Mouse (Mus musculus) CH12.LX (cell line): Measurements from ENCODE around the gene Pde4d. TPM values are rescaled to one million over a fixed set of nuclear protein-coding genes. Genes with fewer than 3 reads are reported as not detected.

Source experiments
- DNase-seq: peaks from one replicate; pipeline ENCODE4 v3.0.0-alpha.2; 2013; ENCODE audit errors: extremely low read depth
- H3K27ac ChIP-seq: 2 replicates; pipeline ENCODE4 v1.5.1; 2012; ENCODE audit warnings: low read depth, mild to moderate bottlenecking, control low read depth, moderate library complexity; ENCODE audit not compliant: insufficient read depth
- H3K27me3 ChIP-seq: replicated peaks from 2 replicates; pipeline ENCODE3; 2012; ENCODE audit warnings: inconsistent platforms
- H3K36me3 ChIP-seq, 2 experiments: replicated peaks in 1 of 2; 2 replicates each; pipeline versions ENCODE3 to v1.6.1; 2012; ENCODE audit warnings: inconsistent platforms in 1 of 2, low read length in 1 of 2, mild to moderate bottlenecking in 1 of 2, mixed read lengths in 1 of 2, moderate library complexity in 1 of 2; ENCODE audit not compliant: control insufficient read depth in 1 of 2, insufficient read depth in 1 of 2
- H3K4me1 ChIP-seq, 2 experiments: 2 replicates each; pipeline ENCODE4 v1.6.1; 2012; ENCODE audit warnings: inconsistent platforms in 1 of 2, moderate library complexity in 1 of 2; ENCODE audit not compliant: insufficient read depth in 2 of 2, control insufficient read depth in 1 of 2
- H3K4me2 ChIP-seq: 2 replicates; pipeline ENCODE4 v1.6.1; 2012; ENCODE audit warnings: low read depth, mild to moderate bottlenecking, control low read depth; ENCODE audit not compliant: poor library complexity, insufficient read depth, severe bottlenecking
- H3K4me3 ChIP-seq, 3 experiments: fragments of 150-350 bp in 1 of 3; sonication (generic) in 1 of 3; replicated peaks in 1 of 3; 2 replicates each; pipeline versions ENCODE3 to v1.5.1; 2011 to 2012; ENCODE audit warnings: low read depth in 2 of 3, low read length in 2 of 3, mild to moderate bottlenecking in 2 of 3, moderate library complexity in 2 of 3, control low read depth in 1 of 3, improper control_type of control experiment in 1 of 3, inconsistent platforms in 1 of 3, mixed read lengths in 1 of 3; ENCODE audit not compliant: poor library complexity in 1 of 3
- H3K79me2 ChIP-seq: replicated peaks from 2 replicates; pipeline ENCODE4 v1.6.1; 2012; ENCODE audit warnings: mild to moderate bottlenecking, moderate library complexity; ENCODE audit not compliant: control insufficient read depth, poor library complexity, insufficient read depth, severe bottlenecking; ENCODE audit errors: extremely low read depth
- H3K9ac ChIP-seq: 2 replicates; pipeline ENCODE4 v1.6.1; 2012; ENCODE audit warnings: low read depth, mild to moderate bottlenecking, control low read depth, moderate library complexity; ENCODE audit not compliant: insufficient read depth
- H3K9me3 ChIP-seq: replicated peaks from 2 replicates; pipeline ENCODE3; 2012; ENCODE audit warnings: low read length, inconsistent platforms, mixed read lengths
- BHLHE40 ChIP-seq: IDR thresholded peaks from 2 replicates; pipeline ENCODE4 v1.6.1; 2011; ENCODE audit warnings: mild to moderate bottlenecking, low read depth, low read length, improper control_type of control experiment
- E2F4 ChIP-seq: IDR thresholded peaks from 2 replicates; pipeline ENCODE4 v1.6.1; 2011; ENCODE audit warnings: low read depth, low read length, improper control_type of control experiment; ENCODE audit not compliant: insufficient replicate concordance
- EP300 ChIP-seq: IDR thresholded peaks from 2 replicates; pipeline ENCODE4 v1.6.1; 2011; ENCODE audit warnings: low read length, improper control_type of control experiment
- ETS1 ChIP-seq: conservative IDR thresholded peaks from 2 replicates; pipeline ENCODE4 v1.6.1; 2012; ENCODE audit warnings: low read depth, mild to moderate bottlenecking, inconsistent platforms, low read length, improper control_type of control experiment, moderate library complexity
- GABPA ChIP-seq: IDR thresholded peaks from 2 replicates; pipeline ENCODE4 v1.6.1; 2012; ENCODE audit warnings: low read depth, low read length, improper control_type of control experiment, inconsistent platforms; ENCODE audit not compliant: insufficient replicate concordance
- JUN ChIP-seq: IDR thresholded peaks from 2 replicates; pipeline ENCODE4 v1.6.1; 2011; ENCODE audit warnings: low read depth, mild to moderate bottlenecking, low read length, improper control_type of control experiment, moderate library complexity; ENCODE audit not compliant: insufficient read depth
- JUND ChIP-seq: conservative IDR thresholded peaks from 2 replicates; pipeline ENCODE4 v1.6.1; 2011; ENCODE audit warnings: low read depth, low read length, improper control_type of control experiment
- MAZ ChIP-seq: IDR thresholded peaks from 2 replicates; pipeline ENCODE4 v1.6.1; 2012; ENCODE audit warnings: low read depth, mild to moderate bottlenecking, inconsistent platforms, low read length, improper control_type of control experiment, moderate library complexity
- MXI1 ChIP-seq: IDR thresholded peaks from 2 replicates; pipeline ENCODE4 v1.6.1; 2011; ENCODE audit warnings: mild to moderate bottlenecking, low read depth, low read length, improper control_type of control experiment
- MYC ChIP-seq: IDR thresholded peaks from 2 replicates; pipeline ENCODE4 v1.6.1; 2011; ENCODE audit warnings: low read depth, mild to moderate bottlenecking, improper control_type of control experiment, low read length
- NELFE ChIP-seq: IDR thresholded peaks from 2 replicates; pipeline ENCODE4 v1.6.1; 2011; ENCODE audit warnings: low read depth, low read length, improper control_type of control experiment
- PAX5 ChIP-seq: IDR thresholded peaks from 2 replicates; pipeline ENCODE4 v1.6.1; 2012; ENCODE audit warnings: low read length, inconsistent platforms, mixed read lengths
- POLR2AphosphoS2 ChIP-seq: IDR thresholded peaks from 2 replicates; pipeline ENCODE4 v1.6.1; 2011; ENCODE audit warnings: low read depth, low read length, improper control_type of control experiment
- SIN3A ChIP-seq: IDR thresholded peaks from 2 replicates; pipeline ENCODE4 v1.6.1; 2012; ENCODE audit warnings: low read length, improper control_type of control experiment, inconsistent platforms
- ZC3H11A ChIP-seq: IDR thresholded peaks from 2 replicates; pipeline ENCODE4 v1.6.1; 2012; ENCODE audit warnings: low read depth, mild to moderate bottlenecking, inconsistent platforms, low read length, improper control_type of control experiment
- ZNF384 ChIP-seq: IDR thresholded peaks from 2 replicates; pipeline ENCODE4 v1.6.1; 2012; ENCODE audit warnings: low read depth, low read length, improper control_type of control experiment, inconsistent platforms
- dilution Hi-C: fragments of 300-500 bp; cut with MboI; formaldehyde crosslinking; loops from 2 replicates; pipeline ENCODE4 v1.14.3; 2020; ENCODE audit warnings: low sequenced_read_pairs; ENCODE audit not compliant: extremely low pct_unique_long_range_greater_than_20kb, extremely low pct_ligation_motif_present
- in situ Hi-C: fragments of 300-500 bp; cut with MboI; formaldehyde crosslinking; loops from 3 replicates; pipeline ENCODE4 v1.14.3; 2019; ENCODE audit warnings: low sequenced_read_pairs, low pct_ligation_motif_present, low pct_unique_long_range_greater_than_20kb, mixed read lengths
- polyA plus RNA-seq: library from polyadenylated mRNA; unstranded; fragments of >175 nt; gene quantifications from 2 replicates; pipeline ENCODE4 v1.2.1, GENCODE M21; 2012; ENCODE audit warnings: low read depth; ENCODE audit not compliant: insufficient read length
- total RNA-seq, 2 experiments: library from RNA; depleted of rRNA; stranded (reverse); fragments of 300-350 nt in 1 of 2; fragments of >200 nt in 1 of 2; gene quantifications; 2 replicates each; pipeline ENCODE4 v1.2.3; 2012 to 2014

The Pde4d gene
- total and polyA plus RNA-seq, 3 experiments = not detected

- Histone ChIP-seq H3K79me2 (no peaks in the 10 kb centered on the region), H3K9me3 (peaks cover 62% of the 10 kb centered on the region), H3K4me1 (no peaks in the 10 kb centered on the region), H3K9ac (no peak overlapping the region), H3K27ac (no peak overlapping the region), H3K27me3 (no peaks in the 10 kb centered on the region), H3K4me3 (no peak overlapping the region), H3K36me3 (no peaks in the 10 kb centered on the region), H3K4me2 (no peak overlapping the region)
- dilution Hi-C loops = no loop called here
- DNase-seq = no peak
- TF ChIP-seq NELFE = no peak
- TF ChIP-seq ETS1 = no peak
- no peak for TF ChIP-seq BHLHE40
- no peak for TF ChIP-seq ZC3H11A
- TF ChIP-seq MAZ = no peak
- no peak for TF ChIP-seq POLR2AphosphoS2
- no peak for TF ChIP-seq GABPA
- no peak for TF ChIP-seq JUND
- no peak for TF ChIP-seq PAX5
- TF ChIP-seq MYC = no peak
- TF ChIP-seq SIN3A = no peak
- no peak for TF ChIP-seq EP300
- in situ Hi-C loops = no loop called here
Measured at GRCm38 (mm10) chr13:109813924-109814323, 1364.2 kb downstream of the Pde4d start.

- H3K27me3 ChIP-seq = no peaks in the 10 kb centered on the region
- no peaks in the 10 kb centered on the region for H3K36me3 ChIP-seq
- in situ Hi-C loops (no loop called here), dilution Hi-C loops (no loop called here)
- H3K79me2 ChIP-seq = no peaks in the 10 kb centered on the region
- H3K9me3 ChIP-seq = peaks cover 59% of the 10 kb centered on the region
- no peak overlapping the region for H3K4me2 ChIP-seq
- H3K4me1 ChIP-seq = no peaks in the 10 kb centered on the region
- no peak overlapping the region for H3K4me3 ChIP-seq
- no peak overlapping the region for H3K27ac ChIP-seq
- TF ChIP-seq JUN (no peak), ZNF384 (no peak), E2F4 (no peak), MXI1 (no peak), SIN3A (no peak)
- H3K9ac ChIP-seq = no peak overlapping the region
- DNase-seq = no peak
Measured at GRCm38 (mm10) chr13:109819071-109819470, 1369.3 kb downstream of the Pde4d start.

GRCm38 (mm10) chr13:109820141-109820540, 1370.4 kb downstream of the Pde4d start:
- in situ Hi-C loops (no loop called here), dilution Hi-C loops (no loop called here)
- H3K4me1 ChIP-seq = no peaks in the 10 kb centered on the region
- no peaks in the 10 kb centered on the region for H3K79me2 ChIP-seq
- no peak overlapping the region for H3K27ac ChIP-seq
- no peaks in the 10 kb centered on the region for H3K27me3 ChIP-seq
- H3K9me3 ChIP-seq = peaks cover 59% of the 10 kb centered on the region
- H3K9ac ChIP-seq = no peak overlapping the region
- H3K4me2 ChIP-seq = no peak overlapping the region
- TF ChIP-seq E2F4 = no peak
- TF ChIP-seq MAZ = no peak
- DNase-seq = no peak
- no peaks in the 10 kb centered on the region for H3K36me3 ChIP-seq
- H3K4me3 ChIP-seq = no peak overlapping the region
